Mouse (Mus musculus): ENCODE results near the gene Olfr481. TPM values are rescaled to one million over a fixed set of nuclear protein-coding genes. Genes with fewer than 3 reads are reported as not detected.

The Olfr481 gene
- not detected for polyA plus RNA-seq (2012; fragmentation: generic; extraction: Trizol)
- long read RNA-seq, experiment 1: 0 reads
- long read RNA-seq, experiment 2: 0 reads

GRCm38 (mm10) chr7:108079555-108079954 is at the start of gene Olfr481:
Gene Olfr481 (plus strand): TSS chr7:108079855.
- TF ChIP-seq MYOD1 (IDR thresholded peaks at IDR 0.05; ENCODE audit: control insufficient read depth, insufficient read length, low read depth): no peak
- TF ChIP-seq USF1 (IDR thresholded peaks at IDR 0.05; ENCODE audit: low read depth): no peak
- no peak for TF ChIP-seq MAX (IDR thresholded peaks at IDR 0.05)
- TF ChIP-seq FOSL1 (IDR thresholded peaks at IDR 0.05; ENCODE audit: insufficient read depth, low read length, poor library complexity, severe bottlenecking): no peak
- TF ChIP-seq CTCF (IDR thresholded peaks at IDR 0.05; ENCODE audit: control insufficient read depth, insufficient read depth, insufficient read length): no peak
- TF ChIP-seq CEBPB (IDR thresholded peaks at IDR 0.05; ENCODE audit: low read depth): no peak
- TF ChIP-seq MYOG (IDR thresholded peaks at IDR 0.05; ENCODE audit: control insufficient read depth, extremely low read depth, insufficient read length): no peak
- Histone ChIP-seq H3K4me3 (ENCODE audit: insufficient read depth, poor library complexity, severe bottlenecking) (no peak within 1 kb of the TSS), H3K27me3 (ENCODE audit: control insufficient read depth, insufficient read depth, insufficient read length) (no peaks in the 10 kb centered on the region), H3ac (ENCODE audit: control insufficient read depth, insufficient read length, low read depth) (no peak within 1 kb of the TSS), H3K36me3 (ENCODE audit: control insufficient read depth, insufficient read depth) (no peaks in the 10 kb centered on the region), H3K79me3 (ENCODE audit: low read depth) (no peaks in the 10 kb centered on the region), H3K79me2 (ENCODE audit: control insufficient read depth, insufficient read depth) (no peaks in the 10 kb centered on the region)

GRCm38 (mm10) chr7:108033889-108034288 is 45.8 kb upstream of the Olfr481 start, which contains the start of gene Olfr478:
Gene Olfr478 (minus strand): TSS chr7:108033989.
- H3K27me3 ChIP-seq (ENCODE audit: control insufficient read depth, insufficient read depth, insufficient read length): no peaks in the 10 kb centered on the region
- no peak for TF ChIP-seq USF1 (IDR thresholded peaks at IDR 0.05; ENCODE audit: low read depth)
- no peak for TF ChIP-seq MYOG (IDR thresholded peaks at IDR 0.05; ENCODE audit: control insufficient read depth, extremely low read depth, insufficient read length)
- no peak for TF ChIP-seq FOSL1 (IDR thresholded peaks at IDR 0.05; ENCODE audit: insufficient read depth, low read length, poor library complexity, severe bottlenecking)
- no peak for TF ChIP-seq CTCF (IDR thresholded peaks at IDR 0.05; ENCODE audit: control insufficient read depth, insufficient read depth, insufficient read length)
- TF ChIP-seq CEBPB (IDR thresholded peaks at IDR 0.05; ENCODE audit: low read depth): no peak
- no peak for TF ChIP-seq MAX (IDR thresholded peaks at IDR 0.05)
- TF ChIP-seq MYOD1 (IDR thresholded peaks at IDR 0.05; ENCODE audit: control insufficient read depth, insufficient read length, low read depth): no peak
- no peak within 1 kb of the TSS for H3ac ChIP-seq (ENCODE audit: control insufficient read depth, insufficient read length, low read depth)
- H3K79me3 ChIP-seq (ENCODE audit: low read depth): no peaks in the 10 kb centered on the region
- H3K4me3 ChIP-seq (ENCODE audit: insufficient read depth, poor library complexity, severe bottlenecking): no peak within 1 kb of the TSS
- H3K36me3 ChIP-seq (ENCODE audit: control insufficient read depth, insufficient read depth): no peaks in the 10 kb centered on the region
- H3K79me2 ChIP-seq (ENCODE audit: control insufficient read depth, insufficient read depth): no peaks in the 10 kb centered on the region

- TF ChIP-seq MAX (IDR thresholded peaks at IDR 0.05) (no peak), FOSL1 (IDR thresholded peaks at IDR 0.05; ENCODE audit: insufficient read depth, low read length, poor library complexity, severe bottlenecking) (no peak), CEBPB (IDR thresholded peaks at IDR 0.05; ENCODE audit: low read depth) (no peak), MYOD1 (IDR thresholded peaks at IDR 0.05; ENCODE audit: control insufficient read depth, insufficient read length, low read depth) (no peak), MYOG (IDR thresholded peaks at IDR 0.05; ENCODE audit: control insufficient read depth, extremely low read depth, insufficient read length) (no peak), USF1 (IDR thresholded peaks at IDR 0.05; ENCODE audit: low read depth) (no peak), CTCF (IDR thresholded peaks at IDR 0.05; ENCODE audit: control insufficient read depth, insufficient read depth, insufficient read length) (no peak)
- no peaks in the 10 kb centered on the region for H3K79me2 ChIP-seq (ENCODE audit: control insufficient read depth, insufficient read depth)
- H3ac ChIP-seq (ENCODE audit: control insufficient read depth, insufficient read length, low read depth): no peak within 1 kb of the TSS
- H3K4me3 ChIP-seq (ENCODE audit: insufficient read depth, poor library complexity, severe bottlenecking): no peak within 1 kb of the TSS
- H3K36me3 ChIP-seq (ENCODE audit: control insufficient read depth, insufficient read depth): no peaks in the 10 kb centered on the region
- no peaks in the 10 kb centered on the region for H3K79me3 ChIP-seq (ENCODE audit: low read depth)
- no peaks in the 10 kb centered on the region for H3K27me3 ChIP-seq (ENCODE audit: control insufficient read depth, insufficient read depth, insufficient read length)
Observed at GRCm38 (mm10) chr7:108050393-108050792, 29.3 kb upstream of the Olfr481 start, which contains the start of gene Olfr479. Gene Olfr479 (plus strand): TSS chr7:108050693.

- TF ChIP-seq CTCF (IDR thresholded peaks at IDR 0.05; ENCODE audit: control insufficient read depth, insufficient read depth, insufficient read length) (no peak), MAX (IDR thresholded peaks at IDR 0.05) (no peak), USF1 (IDR thresholded peaks at IDR 0.05; ENCODE audit: low read depth) (no peak), MYOG (IDR thresholded peaks at IDR 0.05; ENCODE audit: control insufficient read depth, extremely low read depth, insufficient read length) (no peak), MYOD1 (IDR thresholded peaks at IDR 0.05; ENCODE audit: control insufficient read depth, insufficient read length, low read depth) (no peak), CEBPB (IDR thresholded peaks at IDR 0.05; ENCODE audit: low read depth) (no peak), FOSL1 (IDR thresholded peaks at IDR 0.05; ENCODE audit: insufficient read depth, low read length, poor library complexity, severe bottlenecking) (no peak)
- Histone ChIP-seq H3K79me2 (ENCODE audit: control insufficient read depth, insufficient read depth) (no peaks in the 10 kb centered on the region), H3K27me3 (ENCODE audit: control insufficient read depth, insufficient read depth, insufficient read length) (no peaks in the 10 kb centered on the region), H3K79me3 (ENCODE audit: low read depth) (no peaks in the 10 kb centered on the region), H3ac (ENCODE audit: control insufficient read depth, insufficient read length, low read depth) (no peak within 1 kb of the TSS), H3K36me3 (ENCODE audit: control insufficient read depth, insufficient read depth) (no peaks in the 10 kb centered on the region), H3K4me3 (ENCODE audit: insufficient read depth, poor library complexity, severe bottlenecking) (no peak within 1 kb of the TSS)
Observed at GRCm38 (mm10) chr7:108067246-108067645, 12.4 kb upstream of the Olfr481 start, which contains the start of gene Olfr480. Gene Olfr480 (minus strand): TSS chr7:108067346.

- no peaks in the 10 kb centered on the region for H3K79me3 ChIP-seq (ENCODE audit: low read depth)
- H3K4me3 ChIP-seq (ENCODE audit: insufficient read depth, poor library complexity, severe bottlenecking): no peak within 1 kb of the TSS
- no peaks in the 10 kb centered on the region for H3K36me3 ChIP-seq (ENCODE audit: control insufficient read depth, insufficient read depth)
- no peaks in the 10 kb centered on the region for H3K27me3 ChIP-seq (ENCODE audit: control insufficient read depth, insufficient read depth, insufficient read length)
- H3ac ChIP-seq (ENCODE audit: control insufficient read depth, insufficient read length, low read depth): no peak within 1 kb of the TSS
- TF ChIP-seq CEBPB (IDR thresholded peaks at IDR 0.05; ENCODE audit: low read depth) (no peak), FOSL1 (IDR thresholded peaks at IDR 0.05; ENCODE audit: insufficient read depth, low read length, poor library complexity, severe bottlenecking) (no peak), CTCF (IDR thresholded peaks at IDR 0.05; ENCODE audit: control insufficient read depth, insufficient read depth, insufficient read length) (no peak), MAX (IDR thresholded peaks at IDR 0.05) (no peak), USF1 (IDR thresholded peaks at IDR 0.05; ENCODE audit: low read depth) (no peak), MYOD1 (IDR thresholded peaks at IDR 0.05; ENCODE audit: control insufficient read depth, insufficient read length, low read depth) (no peak), MYOG (IDR thresholded peaks at IDR 0.05; ENCODE audit: control insufficient read depth, extremely low read depth, insufficient read length) (no peak)
- H3K79me2 ChIP-seq (ENCODE audit: control insufficient read depth, insufficient read depth): no peaks in the 10 kb centered on the region
Observed at GRCm38 (mm10) chr7:108097486-108097885, 17.8 kb downstream of the Olfr481 start, which contains the start of gene Olfr482. Gene Olfr482 (minus strand): TSS chr7:108097586.

All from C2C12 (cell line).